In the genomic region with DNA sequence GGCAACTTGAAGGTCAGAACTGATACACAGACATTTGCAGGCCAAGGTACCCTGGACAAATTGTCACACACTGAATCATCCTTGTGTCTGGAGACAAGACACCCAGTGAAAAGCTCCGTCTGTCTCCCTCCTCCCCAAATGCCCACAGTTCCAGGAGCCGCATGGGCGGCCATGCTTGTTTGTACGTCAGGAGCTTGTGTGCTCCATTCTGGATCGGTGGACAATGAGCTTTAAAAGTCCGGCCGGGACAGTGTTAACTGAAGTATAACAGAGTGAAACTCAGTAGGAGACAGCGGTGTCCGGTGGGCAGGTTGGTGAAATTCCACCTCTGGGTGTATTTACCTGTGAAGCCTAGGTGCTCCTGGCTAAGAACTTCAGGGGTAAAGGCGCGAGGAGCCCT, we compare ENCODE assay signal across 25 mouse cellular contexts.
"Had no signal": no experiment of that assay in that cellular context is flagged by ENCODE, and none has a peak within 500 bp of the region (broad histone marks: within the 10 kb centered on the region; RNA-seq: fewer than 3 reads in every experiment).

No protein-coding gene starts in this region.

- H3K36me3 ChIP-seq: limb, embryonic 10.5 days; limb, embryonic 13.5 days; liver, embryonic 12.5 days; liver, embryonic 15.5 days; lung, embryonic 15.5 days; midbrain, embryonic 12.5 days; midbrain, embryonic 15.5 days; neural tube, embryonic 12.5 days; neural tube, embryonic 15.5 days had no signal

- DNase-seq: layer of hippocampus, adult 9-11 months; liver; lung, adult 18-20 months; lung, postnatal 10 days; lung, postnatal 4 days; right cerebral cortex, adult 18-20 months; right cerebral cortex, postnatal 14 days; right cerebral cortex, postnatal 4 days; thymus, adult 2 months; thymus, postnatal 14 days; thymus, postnatal 4 days had no signal

- H3K4me2 ChIP-seq: limb, embryonic 13.5 days; liver, embryonic 12.5 days; liver, embryonic 15.5 days; lung, embryonic 15.5 days; midbrain, embryonic 12.5 days; midbrain, embryonic 15.5 days; neural tube, embryonic 12.5 days; neural tube, embryonic 15.5 days had no signal

- H3K4me1 ChIP-seq: liver, embryonic 12.5 days; midbrain, embryonic 12.5 days; midbrain, embryonic 15.5 days; neural tube, embryonic 15.5 days had no signal

- ATAC-seq: hindbrain, postnatal 0 days; inflammation-experienced regulatory T-cells, adult 6 months; intestine, embryonic 16.5 days; liver, embryonic 12.5 days; midbrain, embryonic 15.5 days had no signal

- H3K27me3 ChIP-seq: liver, embryonic 12.5 days; liver, embryonic 15.5 days; lung, embryonic 15.5 days; midbrain, embryonic 12.5 days; midbrain, embryonic 15.5 days; neural tube, embryonic 12.5 days had no signal

- H3K9ac ChIP-seq: limb, embryonic 13.5 days; liver, embryonic 12.5 days; liver, embryonic 15.5 days; lung, embryonic 15.5 days; midbrain, embryonic 12.5 days; midbrain, embryonic 15.5 days; neural tube, embryonic 12.5 days; neural tube, embryonic 15.5 days had no signal

- H3K4me3 ChIP-seq: layer of hippocampus, adult 2 months; limb, embryonic 10.5 days; limb, embryonic 13.5 days; liver, embryonic 12.5 days; liver, embryonic 15.5 days; lung, embryonic 15.5 days; midbrain, embryonic 12.5 days; midbrain, embryonic 15.5 days; neural tube, embryonic 12.5 days; neural tube, embryonic 15.5 days had no signal

- H3K27ac ChIP-seq: hindbrain, postnatal 0 days; layer of hippocampus, adult 2 months; limb, embryonic 10.5 days; limb, embryonic 13.5 days; liver, embryonic 12.5 days; liver, embryonic 15.5 days; lung, embryonic 15.5 days; midbrain, embryonic 12.5 days; midbrain, embryonic 15.5 days; neural tube, embryonic 12.5 days; neural tube, embryonic 15.5 days; stomach, postnatal 0 days had no signal

- H3K9me3 ChIP-seq: limb, embryonic 10.5 days; limb, embryonic 13.5 days; liver, embryonic 12.5 days; liver, embryonic 15.5 days; lung, embryonic 15.5 days; midbrain, embryonic 12.5 days; midbrain, embryonic 15.5 days; neural tube, embryonic 12.5 days; neural tube, embryonic 15.5 days had no signal
